Mouse (Mus musculus) stomach, postnatal 0 days (tissue): Measurements from ENCODE around the gene Senp5. TPM values are rescaled to one million over a fixed set of nuclear protein-coding genes. Genes with fewer than 3 reads are reported as not detected.

Source experiments
- ATAC-seq: fragments of 200-750 bp; cut with Nextera tagmentation; 2 replicates; pipeline ENCODE4 v1.8.0; 2017; ENCODE audit not compliant: low FRiP score, low TSS enrichment
- DNase-seq: peaks from one replicate; pipeline ENCODE4 v3.0.0-alpha.2; 2016; ENCODE audit warnings: low spot score
- H3K27ac ChIP-seq: fragments of 300-500 bp; sonication (generic); replicated peaks from 2 replicates; pipeline ENCODE4 v1.5.1; 2014; ENCODE audit warnings: mild to moderate bottlenecking, control low read depth
- H3K27me3 ChIP-seq: fragments of 300-500 bp; sonication (generic); 2 replicates; pipeline ENCODE4 v1.6.1; 2014; ENCODE audit warnings: low read length; ENCODE audit not compliant: control insufficient read depth, insufficient read depth
- H3K36me3 ChIP-seq: fragments of 300-500 bp; sonication (generic); 2 replicates; pipeline ENCODE4 v1.6.1; 2014; ENCODE audit warnings: low read length, mixed read lengths; ENCODE audit not compliant: control insufficient read depth, insufficient read depth
- H3K4me1 ChIP-seq: fragments of 300-500 bp; sonication (generic); replicated peaks from 2 replicates; pipeline ENCODE4 v1.6.1; 2014; ENCODE audit warnings: antibody characterized with exemption; ENCODE audit not compliant: control insufficient read depth, insufficient read depth
- H3K4me2 ChIP-seq: fragments of 300-500 bp; sonication (generic); replicated peaks from 2 replicates; pipeline ENCODE4 v1.6.1; 2014; ENCODE audit warnings: low read depth, mild to moderate bottlenecking, control low read depth, moderate library complexity
- H3K4me3 ChIP-seq: fragments of 300-500 bp; sonication (generic); 2 replicates; pipeline ENCODE4 v1.5.1; 2014; ENCODE audit warnings: low read depth, low read length, control low read depth
- H3K9ac ChIP-seq: fragments of 300-500 bp; sonication (generic); 2 replicates; pipeline ENCODE4 v1.6.1; 2014; ENCODE audit warnings: mild to moderate bottlenecking, low read length, control low read depth, mixed read lengths
- H3K9me3 ChIP-seq: fragments of 300-500 bp; sonication (generic); 2 replicates; pipeline ENCODE4 v1.6.1; 2016; ENCODE audit warnings: low read length; ENCODE audit not compliant: control insufficient read depth
- CTCF ChIP-seq: IDR thresholded peaks from 2 replicates; pipeline ENCODE4 v1.5.1; 2016; ENCODE audit warnings: antibody characterized with exemption, low read depth, mild to moderate bottlenecking, moderate library complexity
- EP300 ChIP-seq: optimal IDR thresholded peaks from 2 replicates; pipeline ENCODE3; 2016; ENCODE audit warnings: antibody characterized with exemption
- WGBS: fragments of 180-500 bp; shearing (Covaris S2); extraction: QIAGEN DNeasy Blood & Tissue Kit; methylation state at CpG from one replicate; pipeline ENCODE4 v1.1.7; 2014; 5-methylcytosine and 5-hydroxymethylcytosine counted together
- polyA plus RNA-seq: library from polyadenylated mRNA; unstranded; fragments of >200 nt; fragmentation: Nextera tagmentation; extraction: Ambion mirVana; gene quantifications from 2 replicates; pipeline ENCODE4 v1.2.1, GENCODE M21; 2015

The Senp5 gene
- 5.4 and 5.7 TPM in 2 replicates for polyA plus RNA-seq

- TF ChIP-seq CTCF (peak; percentile 55), EP300 (no peak)
- peak within 1 kb of the TSS; percentile 92 for H3K27ac ChIP-seq
- WGBS, result 1% methylated on average over 66 of the region's 66 CpGs
- no peaks in the 10 kb centered on the region for H3K9me3 ChIP-seq
- H3K4me1 ChIP-seq, result peaks cover 7% of the 10 kb centered on the region; the same call in 1 of the 2 replicates
- H3K9ac ChIP-seq, result peak within 1 kb of the TSS; percentile 96
- ATAC-seq, result peak; percentile 98
- H3K4me2 ChIP-seq, result peak within 1 kb of the TSS; percentile 92
- H3K27me3 ChIP-seq, result no peaks in the 10 kb centered on the region
- peak; percentile 96 for DNase-seq
- H3K36me3 ChIP-seq, result no peaks in the 10 kb centered on the region
- H3K4me3 ChIP-seq, result peak within 1 kb of the TSS; percentile 96
Observed at GRCm38 (mm10) chr16:32002509-32003477, at the start of gene Senp5. TSS of gene Senp5 (minus strand) at chr16:32003287.

DNA sequence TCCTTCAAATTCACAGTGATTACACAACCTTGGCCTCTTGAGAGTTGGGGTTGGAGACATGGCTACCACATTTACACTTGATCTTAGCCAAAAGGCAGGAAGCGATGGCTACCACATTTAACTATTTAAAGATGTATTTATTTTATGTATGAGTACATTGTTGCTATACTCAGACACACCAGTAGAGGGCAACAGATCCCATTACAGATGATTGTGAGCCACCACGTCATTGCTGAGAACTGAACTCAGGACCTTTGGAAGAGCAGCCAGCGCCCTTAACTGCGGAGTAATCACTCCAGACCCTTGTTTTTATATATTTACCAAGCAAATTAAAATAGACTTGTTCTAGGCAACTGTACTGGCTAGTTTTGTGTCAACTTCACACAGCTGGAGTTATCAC lies 39.3 kb upstream of the Senp5 start:
- Histone ChIP-seq H3K4me1 (no peaks in the 10 kb centered on the region), H3K27me3 (no peaks in the 10 kb centered on the region), H3K9me3 (no peaks in the 10 kb centered on the region), H3K4me2 (no peak overlapping the region), H3K36me3 (peaks cover 31% of the 10 kb centered on the region), H3K27ac (no peak overlapping the region), H3K9ac (no peak overlapping the region), H3K4me3 (no peak overlapping the region)
- ATAC-seq (no peak), DNase-seq (no peak)
- 85% methylated on average over 4 of the region's 4 CpGs for WGBS
- TF ChIP-seq EP300, result no peak
- TF ChIP-seq CTCF, result peak; percentile 57

GRCm38 (mm10) chr16:32019678-32020077 lies 16.6 kb upstream of the Senp5 start:
- no peak for TF ChIP-seq CTCF
- TF ChIP-seq EP300, result no peak
- DNase-seq (no peak), ATAC-seq (no peak)
- Histone ChIP-seq H3K27me3 (no peaks in the 10 kb centered on the region), H3K36me3 (peaks cover 28% of the 10 kb centered on the region), H3K4me1 (no peaks in the 10 kb centered on the region), H3K4me3 (no peak overlapping the region), H3K9ac (no peak overlapping the region), H3K9me3 (no peaks in the 10 kb centered on the region), H3K4me2 (no peak overlapping the region), H3K27ac (no peak overlapping the region)
- WGBS, result 96% methylated on average over 9 of the region's 9 CpGs

GRCm38 (mm10) chr16:32010330-32010729 lies 7.2 kb upstream of the Senp5 start:
- Histone ChIP-seq H3K27me3 (no peaks in the 10 kb centered on the region), H3K9me3 (no peaks in the 10 kb centered on the region), H3K36me3 (no peaks in the 10 kb centered on the region), H3K4me2 (no peak overlapping the region), H3K27ac (no peak overlapping the region), H3K4me3 (no peak overlapping the region), H3K4me1 (no peaks in the 10 kb centered on the region), H3K9ac (no peak overlapping the region)
- ATAC-seq (peak; percentile 33; the same call in 1 of the 2 replicates), DNase-seq (no peak)
- TF ChIP-seq EP300 (no peak), CTCF (no peak)
- WGBS, result 67% methylated on average over 4 of the region's 4 CpGs

GRCm38 (mm10) chr16:32009913-32010312 lies 6.8 kb upstream of the Senp5 start:
- DNase-seq, result no peak
- ATAC-seq, result peak; percentile 60
- TF ChIP-seq EP300 (no peak), CTCF (peak; percentile 9; the same call in 1 of the 2 replicates)
- H3K4me3 ChIP-seq, result no peak overlapping the region
- H3K9me3 ChIP-seq, result no peaks in the 10 kb centered on the region
- H3K4me1 ChIP-seq, result no peaks in the 10 kb centered on the region
- no peaks in the 10 kb centered on the region for H3K36me3 ChIP-seq
- no peaks in the 10 kb centered on the region for H3K27me3 ChIP-seq
- H3K27ac ChIP-seq, result no peak overlapping the region
- 23% methylated on average over 5 of the region's 5 CpGs for WGBS
- no peak overlapping the region for H3K4me2 ChIP-seq
- H3K9ac ChIP-seq, result no peak overlapping the region

GRCm38 (mm10) chr16:32008529-32009293 lies 5.6 kb upstream of the Senp5 start:
- DNase-seq (no peak), ATAC-seq (no peak)
- Histone ChIP-seq H3K4me2 (no peak overlapping the region), H3K36me3 (no peaks in the 10 kb centered on the region), H3K27me3 (no peaks in the 10 kb centered on the region), H3K27ac (no peak overlapping the region), H3K9ac (no peak overlapping the region), H3K4me1 (no peaks in the 10 kb centered on the region), H3K9me3 (no peaks in the 10 kb centered on the region), H3K4me3 (no peak overlapping the region)
- 54% methylated on average over 10 of the region's 10 CpGs for WGBS
- no peak for TF ChIP-seq EP300
- no peak for TF ChIP-seq CTCF
